Mouse (Mus musculus) intestine, postnatal 0 days (tissue): Measurements from ENCODE around the gene Lrguk. TPM values are rescaled to one million over a fixed set of nuclear protein-coding genes. Genes with fewer than 3 reads are reported as not detected.
A peak's percentile ranks its signal among the peaks of the same experiment; 100 is the strongest.

ENCODE experiments used
- ATAC-seq: fragments of 200-750 bp; cut with Nextera tagmentation; 2 replicates; pipeline ENCODE4 v1.8.0; 2017; ENCODE audit warnings: mild to moderate bottlenecking, moderate TSS enrichment, moderate library complexity
- H3K27ac ChIP-seq: fragments of 300-500 bp; sonication (generic); 2 replicates; pipeline ENCODE4 v1.5.1; 2014; ENCODE audit warnings: mild to moderate bottlenecking, low read depth, low read length, moderate library complexity
- H3K27me3 ChIP-seq: fragments of 300-500 bp; sonication (generic); replicated peaks from 2 replicates; pipeline ENCODE4 v1.6.1; 2014; ENCODE audit warnings: low read length, mixed read lengths; ENCODE audit not compliant: control insufficient read depth, insufficient read depth
- H3K36me3 ChIP-seq: fragments of 300-500 bp; sonication (generic); 2 replicates; pipeline ENCODE4 v1.6.1; 2014; ENCODE audit warnings: mild to moderate bottlenecking, moderate library complexity; ENCODE audit not compliant: control insufficient read depth, insufficient read depth
- H3K4me1 ChIP-seq: fragments of 300-500 bp; sonication (generic); replicated peaks from 2 replicates; pipeline ENCODE4 v1.6.1; 2014; ENCODE audit warnings: antibody characterized with exemption, low read length, mixed read lengths; ENCODE audit not compliant: control insufficient read depth, insufficient read depth
- H3K4me2 ChIP-seq: fragments of 300-500 bp; sonication (generic); replicated peaks from 2 replicates; pipeline ENCODE4 v1.6.1; 2014; ENCODE audit warnings: low read depth, mild to moderate bottlenecking, moderate library complexity
- H3K4me3 ChIP-seq: fragments of 300-500 bp; sonication (generic); 2 replicates; pipeline ENCODE4 v1.5.1; 2014; ENCODE audit warnings: low read depth, low read length
- H3K9ac ChIP-seq: fragments of 300-500 bp; sonication (generic); 2 replicates; pipeline ENCODE4 v1.6.1; 2014; ENCODE audit warnings: mild to moderate bottlenecking, low read depth, low read length
- H3K9me3 ChIP-seq: fragments of 300-500 bp; sonication (generic); 2 replicates; pipeline ENCODE4 v1.6.1; 2016; ENCODE audit warnings: mixed run types; ENCODE audit not compliant: control insufficient read depth
- CTCF ChIP-seq: sonication (generic); IDR thresholded peaks from 2 replicates; pipeline ENCODE4 v1.5.1; 2016; ENCODE audit warnings: low read depth, mild to moderate bottlenecking, control low read depth, antibody characterized with exemption, moderate library complexity
- WGBS: fragments of 180-500 bp; shearing (Covaris S2); extraction: QIAGEN DNeasy Blood & Tissue Kit; methylation state at CpG from one replicate; pipeline ENCODE4 v1.1.7; 2014; 5-methylcytosine and 5-hydroxymethylcytosine counted together
- polyA plus RNA-seq: library from polyadenylated mRNA; unstranded; fragments of >200 nt; fragmentation: Nextera tagmentation; extraction: Ambion mirVana; gene quantifications from 2 replicates; pipeline ENCODE4 v1.2.1, GENCODE M21; 2015

The Lrguk gene
- polyA plus RNA-seq, 1 experiment from 2014 or later: 0.16 TPM

DNA sequence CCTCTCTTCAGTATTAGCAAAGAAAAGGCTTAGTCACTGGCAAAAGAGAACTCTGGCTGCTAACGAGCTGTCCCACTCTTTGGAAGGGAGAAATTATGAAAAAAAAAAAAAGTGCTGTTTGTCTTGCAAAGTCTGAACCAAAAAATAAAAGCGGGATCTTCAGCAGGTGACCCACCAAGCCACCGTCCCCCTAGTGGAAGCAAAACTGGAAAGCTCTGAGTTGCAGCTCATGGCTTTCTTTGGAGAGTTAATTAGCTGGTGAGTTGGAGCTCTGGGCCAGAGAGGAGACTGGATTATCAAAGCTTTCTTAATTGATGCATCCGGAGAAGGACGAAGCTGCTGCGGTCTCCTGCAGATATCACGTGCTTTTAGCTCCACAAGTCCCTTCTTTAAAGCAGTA, 29.7 kb upstream of the Lrguk start:
- Histone ChIP-seq H3K4me1 (no peaks in the 10 kb centered on the region), H3K4me3 (no peak overlapping the region), H3K9ac (no peak overlapping the region), H3K4me2 (no peak overlapping the region), H3K36me3 (no peaks in the 10 kb centered on the region), H3K9me3 (no peaks in the 10 kb centered on the region), H3K27ac (no peak overlapping the region), H3K27me3 (no peaks in the 10 kb centered on the region)
- WGBS: 41% methylated on average over 7 of the region's 7 CpGs
- no peak for TF ChIP-seq CTCF
- no peak for ATAC-seq

DNA sequence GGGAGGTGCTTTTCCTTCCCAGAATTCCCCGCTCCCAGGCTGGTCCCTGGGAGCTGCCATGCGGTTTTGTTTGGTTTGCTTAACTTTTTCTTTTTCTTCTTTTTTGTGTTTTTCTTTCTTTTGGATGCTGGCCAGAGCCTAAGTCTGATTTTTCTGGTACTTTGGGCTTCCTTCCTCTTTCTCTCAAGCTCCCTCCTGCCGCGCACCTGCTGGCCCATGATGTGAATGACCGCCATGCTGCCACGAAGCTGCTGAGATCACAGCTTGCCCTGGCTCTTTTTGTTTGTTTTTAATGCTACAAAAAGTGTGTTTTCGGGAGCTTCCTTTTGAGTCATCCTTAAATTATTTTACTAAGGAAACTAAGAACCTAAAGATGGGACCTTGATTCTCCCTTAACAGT, 28.6 kb upstream of the Lrguk start:
- Histone ChIP-seq H3K27me3 (no peaks in the 10 kb centered on the region), H3K4me1 (no peaks in the 10 kb centered on the region), H3K4me3 (no peak overlapping the region), H3K9me3 (no peaks in the 10 kb centered on the region), H3K36me3 (no peaks in the 10 kb centered on the region), H3K27ac (no peak overlapping the region), H3K4me2 (no peak overlapping the region), H3K9ac (no peak overlapping the region)
- ATAC-seq: no peak
- WGBS: 87% methylated on average over 7 of the region's 7 CpGs
- no peak for TF ChIP-seq CTCF

DNA sequence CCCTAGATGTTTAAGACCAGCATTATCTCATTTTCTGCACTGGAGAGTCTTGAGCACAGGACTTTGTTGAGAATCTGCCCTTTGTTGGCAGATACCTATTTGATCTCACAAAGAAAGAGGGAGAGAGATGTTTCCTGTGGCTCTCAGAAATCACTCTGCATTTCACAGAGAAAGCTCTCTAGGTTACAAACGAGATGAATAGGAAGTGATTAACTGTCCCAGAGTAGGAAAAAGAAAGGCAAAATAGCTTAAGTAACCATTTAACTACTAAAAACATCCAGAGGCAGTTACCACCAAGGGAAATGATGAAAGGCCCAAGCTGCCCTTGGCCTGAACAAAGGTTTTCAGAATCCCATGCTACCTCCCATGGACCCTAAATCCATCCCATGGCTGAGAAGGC, 26.2 kb upstream of the Lrguk start:
- Histone ChIP-seq H3K27me3 (no peaks in the 10 kb centered on the region), H3K9me3 (no peaks in the 10 kb centered on the region), H3K9ac (no peak overlapping the region), H3K4me3 (no peak overlapping the region), H3K4me2 (no peak overlapping the region), H3K36me3 (no peaks in the 10 kb centered on the region), H3K27ac (no peak overlapping the region), H3K4me1 (no peaks in the 10 kb centered on the region)
- no peak for ATAC-seq
- 31% methylated on average over 1 of the region's 1 CpGs for WGBS
- no peak for TF ChIP-seq CTCF

DNA sequence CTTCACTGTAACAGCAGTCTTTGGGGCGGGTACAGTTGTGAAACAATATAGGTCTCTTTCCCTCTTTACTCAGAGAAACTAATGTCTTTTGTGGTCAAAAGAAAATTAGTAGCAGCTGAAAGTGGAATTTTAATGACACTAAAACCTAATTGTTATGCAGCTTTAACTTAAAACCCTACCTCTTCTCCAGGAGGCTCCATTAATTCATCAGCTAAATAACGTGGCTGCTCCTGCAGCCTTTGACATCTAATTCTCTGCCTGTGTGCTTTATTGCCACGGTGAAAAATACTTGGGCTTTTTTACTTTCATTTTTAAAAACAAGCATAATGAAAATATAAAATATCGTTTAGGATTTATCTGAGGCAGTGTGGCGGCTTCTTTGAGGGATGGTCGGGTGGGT, 15.8 kb upstream of the Lrguk start:
- Histone ChIP-seq H3K4me3 (no peak overlapping the region), H3K27me3 (no peaks in the 10 kb centered on the region), H3K4me1 (no peaks in the 10 kb centered on the region), H3K4me2 (no peak overlapping the region), H3K9me3 (no peaks in the 10 kb centered on the region), H3K36me3 (no peaks in the 10 kb centered on the region), H3K27ac (no peak overlapping the region), H3K9ac (no peak overlapping the region)
- 77% methylated on average over 6 of the region's 6 CpGs for WGBS
- no peak for TF ChIP-seq CTCF
- ATAC-seq: no peak

DNA sequence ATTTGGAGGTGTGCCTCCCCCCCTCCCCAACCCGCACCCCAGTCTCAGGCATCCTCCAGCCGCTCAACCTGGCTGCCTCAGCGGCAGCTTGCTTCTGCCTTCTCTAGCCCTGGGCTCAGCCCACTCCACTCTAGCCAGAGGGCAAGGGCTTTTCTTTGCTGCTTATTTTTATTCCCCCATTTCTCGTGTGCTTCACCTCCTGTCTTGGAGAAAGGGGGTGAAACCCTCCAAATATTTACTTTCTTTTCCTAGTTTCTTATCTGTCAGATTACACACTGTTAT, 439 bp downstream of the Lrguk start:
- no peaks in the 10 kb centered on the region for H3K36me3 ChIP-seq
- H3K9ac ChIP-seq: peak overlapping the region; percentile 50
- no peak overlapping the region for H3K27ac ChIP-seq
- no peaks in the 10 kb centered on the region; the same call in 1 of the 2 replicates for H3K4me1 ChIP-seq
- peak overlapping the region; percentile 95 for H3K4me2 ChIP-seq
- H3K4me3 ChIP-seq: peak overlapping the region; percentile 61
- H3K27me3 ChIP-seq: no peaks in the 10 kb centered on the region
- H3K9me3 ChIP-seq: no peaks in the 10 kb centered on the region
- TF ChIP-seq CTCF: no peak
- ATAC-seq: no peak; the same call in 1 of the 2 replicates
- 3% methylated on average over 4 of the region's 4 CpGs for whole genome bisulfite sequencing

DNA sequence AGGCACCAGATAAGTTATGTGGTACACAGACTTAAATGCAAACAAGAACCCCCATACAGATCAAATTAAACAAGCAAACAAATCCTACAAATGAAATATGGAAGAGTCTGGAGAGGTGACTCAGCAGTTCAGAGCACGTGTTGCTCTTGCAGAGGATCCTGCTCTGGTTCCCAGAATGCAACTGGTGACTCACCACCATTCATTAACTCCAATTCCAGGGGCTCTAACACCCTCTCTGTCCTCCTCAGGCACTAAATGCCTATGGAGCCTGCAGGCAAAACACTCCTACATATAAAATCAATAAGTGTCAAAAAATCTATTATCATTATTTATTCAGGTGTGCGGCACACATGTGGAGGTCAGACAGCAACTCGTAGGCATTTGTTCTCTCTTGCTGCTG, 4.8 kb downstream of the Lrguk start:
- ATAC-seq: no peak

More for the DNA sequence above, 4.8 kb downstream of the Lrguk start:
- Histone ChIP-seq H3K9ac (no peak overlapping the region), H3K9me3 (no peaks in the 10 kb centered on the region), H3K4me3 (no peak overlapping the region), H3K4me1 (no peaks in the 10 kb centered on the region; the same call in 1 of the 2 replicates), H3K27me3 (no peaks in the 10 kb centered on the region), H3K36me3 (no peaks in the 10 kb centered on the region), H3K27ac (no peak overlapping the region), H3K4me2 (no peak overlapping the region)
- whole genome bisulfite sequencing: 41% methylated on average over 3 of the region's 3 CpGs
- no peak for TF ChIP-seq CTCF
